Comparison of ENCODE assay signal across 21 mouse cellular contexts in the genomic region with DNA sequence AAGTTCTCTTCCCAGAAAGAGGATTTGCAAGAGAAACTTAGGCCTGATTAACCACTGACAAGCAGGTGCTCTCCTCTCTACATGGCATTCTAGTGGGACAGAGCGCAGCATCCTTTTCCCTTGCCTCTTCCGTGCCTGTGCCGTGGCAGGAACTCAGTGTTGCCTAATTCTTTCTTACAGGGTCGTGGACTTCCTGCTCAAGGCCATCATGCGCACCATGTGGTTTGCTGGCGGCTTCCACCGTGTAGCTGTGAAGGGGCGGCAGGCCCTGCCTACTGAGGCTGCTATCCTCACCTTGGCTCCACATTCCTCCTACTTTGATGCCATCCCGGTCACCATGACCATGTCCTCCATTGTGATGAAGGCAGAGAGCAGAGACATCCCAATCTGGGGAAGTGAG. TPM values are rescaled to one million over a fixed set of nuclear protein-coding genes. Genes with fewer than 3 reads are reported as not detected.
DNase-seq lines count a peak whose midpoint lies in the region; ATAC-seq and TF ChIP-seq lines count a peak whose summit lies in the region.
"Had no signal": no experiment of that assay in that cellular context is flagged by ENCODE, and none has a peak within 500 bp of the region (broad histone marks: within the 10 kb centered on the region; RNA-seq: fewer than 3 reads in every experiment).

No protein-coding gene starts in this region.

- no peak overlapping the region for H3K9ac ChIP-seq in hindbrain, postnatal 0 days (replicated peaks; ENCODE audit: low read length)
- no peak overlapping the region for H3K9ac ChIP-seq in hindbrain, embryonic 11.5 days (ENCODE audit: low read depth, low read length)
- no peak overlapping the region for H3K9ac ChIP-seq in neural tube, embryonic 15.5 days (replicated peaks)
- H3K9ac ChIP-seq: embryonic facial prominence, embryonic 15.5 days had no signal

- H3K4me3 ChIP-seq in hindbrain, postnatal 0 days (ENCODE audit: low read length) = no peak overlapping the region
- no peak overlapping the region for H3K4me3 ChIP-seq in hindbrain, embryonic 11.5 days (ENCODE audit: low read depth, low read length)
- H3K4me3 ChIP-seq in spleen, adult 2 months (ENCODE audit: extremely low read depth, insufficient read depth, insufficient read length) = no peak overlapping the region
- H3K4me3 ChIP-seq in neural tube, embryonic 15.5 days (replicated peaks) = no peak overlapping the region
- H3K4me3 ChIP-seq: embryonic facial prominence, embryonic 15.5 days; layer of hippocampus, adult 2 months had no signal

- no peak overlapping the region for H3K27ac ChIP-seq in hindbrain, postnatal 0 days
- no peak overlapping the region for H3K27ac ChIP-seq in hindbrain, embryonic 11.5 days (ENCODE audit: low read depth, low read length)
- H3K27ac ChIP-seq in spleen, adult 2 months (ENCODE audit: insufficient read depth, low read length) = peak overlapping the region; percentile 67
- H3K27ac ChIP-seq in neural tube, embryonic 15.5 days (replicated peaks) = no peak overlapping the region
- H3K27ac ChIP-seq: embryonic facial prominence, embryonic 15.5 days; layer of hippocampus, adult 2 months had no signal

- no peaks in the 10 kb centered on the region for H3K27me3 ChIP-seq in hindbrain, postnatal 0 days (ENCODE audit: insufficient read depth, low read length)
- no peaks in the 10 kb centered on the region for H3K27me3 ChIP-seq in hindbrain, embryonic 11.5 days (ENCODE audit: control insufficient read depth, insufficient read depth, low read length)
- H3K27me3 ChIP-seq in spleen, adult 2 months (ENCODE audit: control insufficient read depth, insufficient read depth, low read length) = no peaks in the 10 kb centered on the region
- no peaks in the 10 kb centered on the region for H3K27me3 ChIP-seq in splenic B cell, adult 2 months (ENCODE audit: control insufficient read depth, insufficient read depth, low read length, poor library complexity, severe bottlenecking)
- H3K27me3 ChIP-seq in neural tube, embryonic 15.5 days (replicated peaks) = no peaks in the 10 kb centered on the region
- H3K27me3 ChIP-seq: embryonic facial prominence, embryonic 15.5 days had no signal

- peaks cover 29% of the 10 kb centered on the region for H3K36me3 ChIP-seq in hindbrain, postnatal 0 days (ENCODE audit: insufficient read depth, low read length)
- H3K36me3 ChIP-seq in hindbrain, embryonic 11.5 days (ENCODE audit: control insufficient read depth, insufficient read depth, low read length) = 0 out of 2 replicates have a peak, but pooled peaks cover 2% of the 10 kb centered on the region
- H3K36me3 ChIP-seq in spleen, adult 2 months (ENCODE audit: control insufficient read depth, insufficient read depth, low read length) = peaks cover 7% of the 10 kb centered on the region
- peaks cover 12% of the 10 kb centered on the region for H3K36me3 ChIP-seq in splenic B cell, adult 2 months (ENCODE audit: control insufficient read depth, insufficient read depth, low read length, poor library complexity, severe bottlenecking)
- H3K36me3 ChIP-seq in neural tube, embryonic 15.5 days = peaks cover 70% of the 10 kb centered on the region

- 86% methylated on average over 9 of the region's 9 CpGs for WGBS in hindbrain, postnatal 0 days
- WGBS in hindbrain, embryonic 11.5 days = 92% methylated on average over 9 of the region's 9 CpGs
- 42% methylated on average over 9 of the region's 9 CpGs for WGBS in spleen, adult 2 months
- WGBS in neural tube, embryonic 15.5 days = 93% methylated on average over 9 of the region's 9 CpGs

- no peaks in the 10 kb centered on the region for H3K4me1 ChIP-seq in hindbrain, postnatal 0 days (ENCODE audit: insufficient read depth, low read length)
- no peaks in the 10 kb centered on the region for H3K4me1 ChIP-seq in hindbrain, embryonic 11.5 days (replicated peaks; ENCODE audit: control insufficient read depth, insufficient read depth, low read length)
- peaks cover 39% of the 10 kb centered on the region for H3K4me1 ChIP-seq in spleen, adult 2 months (ENCODE audit: control insufficient read depth, insufficient read depth, insufficient read length)
- H3K4me1 ChIP-seq in neural tube, embryonic 15.5 days = no peaks in the 10 kb centered on the region
- H3K4me1 ChIP-seq: embryonic facial prominence, embryonic 15.5 days had no signal

- H3K4me2 ChIP-seq in hindbrain, postnatal 0 days (ENCODE audit: low read depth, low read length) = no peak overlapping the region
- no peak overlapping the region for H3K4me2 ChIP-seq in hindbrain, embryonic 11.5 days (replicated peaks; ENCODE audit: low read depth, low read length)
- no peak overlapping the region for H3K4me2 ChIP-seq in neural tube, embryonic 15.5 days
- H3K4me2 ChIP-seq: embryonic facial prominence, embryonic 15.5 days had no signal

- no peaks in the 10 kb centered on the region for H3K9me3 ChIP-seq in hindbrain, postnatal 0 days (ENCODE audit: low read length)
- H3K9me3 ChIP-seq in hindbrain, embryonic 11.5 days (ENCODE audit: control insufficient read depth, low read length) = no peaks in the 10 kb centered on the region
- no peaks in the 10 kb centered on the region for H3K9me3 ChIP-seq in neural tube, embryonic 15.5 days (replicated peaks)
- H3K9me3 ChIP-seq: embryonic facial prominence, embryonic 15.5 days had no signal

- TF ChIP-seq CTCF in hindbrain, postnatal 0 days (IDR thresholded peaks at IDR 0.05; ENCODE audit: low read depth) = no peak
- no peak for TF ChIP-seq CTCF in spleen, adult 2 months (IDR thresholded peaks at IDR 0.05; ENCODE audit: extremely low read depth, insufficient read depth, insufficient read length, insufficient replicate concordance)

- 0 out of 2 replicates have a peak, but pooled peaks have one; percentile 25 for ATAC-seq in hindbrain, postnatal 0 days
- ATAC-seq in hindbrain, embryonic 11.5 days (ENCODE audit: low FRiP score) = no peak
- ATAC-seq in inflammation-experienced regulatory T-cells, adult 6 months = peak; percentile 64
- no peak for ATAC-seq in neural tube, embryonic 15.5 days (ENCODE audit: low FRiP score)

- no peak for TF ChIP-seq POLR2A in spleen, adult 2 months (IDR thresholded peaks at IDR 0.05; ENCODE audit: low read depth, low read length)

- no peak for DNase-seq in hindbrain, postnatal 0 days (ENCODE audit: low spot score)
- no peak for DNase-seq in hindbrain, embryonic 11.5 days (ENCODE audit: low spot score)
- no peak for DNase-seq in spleen, adult 2 months (ENCODE audit: low read depth in 1 of 2, low spot score in 2 of 2)
- DNase-seq in spleen, adult 18-20 months = no peak
- peak; percentile 29 for DNase-seq in splenic B cell, adult 2 months (ENCODE audit: low read depth, low spot score)
- no peak for DNase-seq in urinary bladder, adult 2 months (ENCODE audit: low spot score)
- DNase-seq: adrenal gland, adult 2 months; cerebellum, postnatal 10 days; gastrocnemius, postnatal 10 days; heart, adult 18-20 months; heart, postnatal 36 days; kidney, adult 8-10 months; kidney, postnatal 14 days; left cerebral cortex, postnatal 4 days had no signal

RNA-seq across cellular contexts. Expression of a gene that starts 21.7 kb away (rescaled TPM):
- total RNA-seq in hindbrain, postnatal 0 days (2014; rRNA removed) = 191 and 199 TPM in 2 replicates
- polyA plus RNA-seq in hindbrain, postnatal 0 days (2015; fragmentation: Nextera tagmentation; extraction: Ambion mirVana) = 75.7 and 78.5 TPM in 2 replicates
- 51.2 and 51.5 TPM in 2 replicates for polyA plus RNA-seq in hindbrain, embryonic 11.5 days (2014; fragmentation: Nextera tagmentation; extraction: Ambion mirVana)
- 64.9 and 81.3 TPM in 2 replicates for polyA plus RNA-seq in spleen, adult 2 months (2012; rRNA removed)
- polyA plus RNA-seq in inflammation-experienced regulatory T-cells, adult 6 months (2017; shearing (Covaris generic)) = 10 to 100 TPM; 26.5 to 39.7 (median 36.1) TPM
- 15.2 and 17.2 TPM in 2 replicates for polyA plus RNA-seq in urinary bladder, adult 2 months (2012; rRNA removed)
- 51.7 and 62.6 TPM in 2 replicates for polyA plus RNA-seq in neural tube, embryonic 15.5 days (2015; fragmentation: Nextera tagmentation; extraction: Ambion mirVana)

RNA-seq across cellular contexts. Expression of a gene that starts 47.8 kb away (rescaled TPM):
- total RNA-seq in hindbrain, postnatal 0 days (2014; rRNA removed) = 5.7 and 8.5 TPM in 2 replicates
- 0.51 and 0.79 TPM in 2 replicates for polyA plus RNA-seq in hindbrain, postnatal 0 days (2015; fragmentation: Nextera tagmentation; extraction: Ambion mirVana)
- polyA plus RNA-seq in hindbrain, embryonic 11.5 days (2014; fragmentation: Nextera tagmentation; extraction: Ambion mirVana) = 0.36 TPM in 1 of 2 replicates, not detected in the other
- 0.49 and 0.56 TPM in 2 replicates for polyA plus RNA-seq in spleen, adult 2 months (2012; rRNA removed)
- not detected for polyA plus RNA-seq in inflammation-experienced regulatory T-cells, adult 6 months (2017; shearing (Covaris generic))
- 0.03 and 0.04 TPM in 2 replicates for polyA plus RNA-seq in urinary bladder, adult 2 months (2012; rRNA removed)
- 0.10 and 0.15 TPM in 2 replicates for polyA plus RNA-seq in neural tube, embryonic 15.5 days (2015; fragmentation: Nextera tagmentation; extraction: Ambion mirVana)
- total RNA-seq: gastrocnemius, postnatal 10 days; heart, adult 18-20 months; heart, postnatal 36 days; liver, adult 2 months had no signal
- polyA plus RNA-seq: liver, adult 2 months; neural tube, embryonic 11.5 days; stomach, embryonic 14.5 days had no signal

Comparison
In these comparisons a context has a peak if more than half of its experiments do, and no peak if none do; other contexts are left out.
1. ATAC-seq: peak in hindbrain, postnatal 0 days (single experiment) and inflammation-experienced regulatory T-cells, adult 6 months (single experiment); none in hindbrain, embryonic 11.5 days (single experiment) and neural tube, embryonic 15.5 days (single experiment).